Mouse (Mus musculus): ENCODE results near the gene Vmn1r1.

- TF ChIP-seq CTCF (IDR thresholded peaks at IDR 0.05; ENCODE audit: low read depth, low read length) (no peak), EP300 (IDR thresholded peaks at IDR 0.05; ENCODE audit: insufficient read depth, low read depth, low read length) (no peak)
Measured at GRCm38 (mm10) chr1:182191816-182192545, 27.7 kb upstream of the Vmn1r1 start.

Measured in ES-Bruce4 (cell line).